Mouse (Mus musculus) heart, adult 11 months (tissue): Measurements from ENCODE around the gene Plcxd2.

ENCODE experiments used
- DNase-seq: peaks from one replicate; pipeline ENCODE4 v3.0.0; 2022

The Plcxd2 gene

GRCm38 (mm10) chr16:46010153-46010905 is at the start of gene Plcxd2:
Gene Plcxd2, minus strand, starts transcription at chr16:46010218.
- peak; percentile 100 for DNase-seq

GRCm38 (mm10) chr16:46046906-46047305 is 36.9 kb upstream of the Plcxd2 start:
- DNase-seq = no peak

- DNase-seq = no peak
Measured at GRCm38 (mm10) chr16:46036261-46036660, 26.2 kb upstream of the Plcxd2 start.

DNA sequence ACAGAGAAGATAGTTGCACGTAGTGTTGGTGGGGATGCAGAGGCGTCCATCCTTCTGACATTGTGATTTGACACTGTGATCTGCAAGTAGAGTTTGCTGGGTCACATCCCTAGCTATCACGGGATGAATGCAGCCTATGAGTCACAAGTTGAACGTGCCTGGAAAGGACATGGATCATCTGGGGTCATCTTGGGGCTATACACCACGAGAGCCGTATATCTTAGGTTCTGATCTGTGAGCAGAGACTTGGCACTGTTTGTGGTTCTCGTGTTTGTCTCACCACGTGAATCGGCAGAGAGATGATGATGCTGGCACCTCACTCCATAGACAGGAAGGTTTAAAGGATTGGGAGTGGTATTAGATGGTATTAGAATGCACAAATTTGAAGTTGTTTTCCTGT is 23.9 kb upstream of the Plcxd2 start:
- peak; percentile 78 for DNase-seq

DNA sequence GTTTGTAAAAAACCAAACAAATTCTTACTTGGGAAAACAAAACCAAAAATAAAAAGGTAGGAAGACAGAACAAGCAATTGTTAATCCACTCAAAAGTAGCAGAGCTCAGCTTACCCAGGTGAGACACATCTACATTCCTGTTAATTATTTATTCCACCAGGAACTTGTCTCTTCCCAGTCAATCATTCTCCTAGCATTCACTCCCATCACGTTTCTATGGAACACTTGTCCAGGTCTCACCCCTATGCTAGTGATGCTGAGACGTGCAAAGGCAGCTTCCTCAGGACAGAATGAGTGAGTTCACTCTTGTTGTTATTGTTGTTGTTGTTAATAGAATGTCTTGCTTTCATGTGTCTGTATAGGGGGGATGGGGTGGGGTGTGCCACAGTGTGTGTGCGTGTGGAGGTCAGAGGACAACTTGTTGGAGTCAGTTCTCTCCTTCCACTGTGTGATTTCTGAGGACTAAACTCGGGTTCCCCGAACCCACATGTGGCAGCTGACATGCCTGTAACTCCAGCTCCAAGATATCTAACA is 13.0 kb upstream of the Plcxd2 start:
- peak; percentile 30 for DNase-seq

DNA sequence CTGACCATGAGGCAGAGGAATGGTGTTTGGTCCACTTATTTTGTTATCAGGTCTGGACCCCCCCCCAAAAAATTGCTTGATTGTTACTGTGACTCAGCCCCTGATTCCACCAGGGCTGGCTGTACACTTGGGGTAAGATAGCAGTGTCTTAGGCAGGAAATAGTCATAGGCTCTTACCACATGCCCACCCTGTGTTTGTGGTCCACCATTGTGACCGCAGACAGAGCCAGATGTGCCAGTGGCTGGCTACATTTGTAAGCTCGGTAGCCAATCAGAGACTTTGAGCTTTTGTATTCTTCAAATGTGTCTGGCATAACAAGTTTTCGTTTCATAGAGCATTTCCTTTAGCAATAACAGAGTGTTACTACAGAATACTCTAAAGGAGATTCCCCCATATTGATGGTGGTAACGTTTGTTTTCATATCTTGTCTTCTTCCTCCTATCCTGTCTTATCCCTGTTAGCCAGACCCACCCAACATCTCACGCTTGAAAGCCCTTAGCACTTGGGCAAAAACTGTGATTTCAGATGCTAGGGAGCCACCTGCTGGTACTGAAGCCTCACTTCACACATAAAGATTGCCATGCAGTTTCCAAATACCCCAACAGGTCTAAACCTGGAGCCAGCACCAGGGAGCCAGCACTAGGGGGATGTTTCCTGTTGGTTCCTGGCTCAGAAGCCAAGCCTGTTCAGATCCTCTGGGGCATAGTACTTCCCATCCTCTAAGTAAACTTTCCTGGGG is 12.3 kb upstream of the Plcxd2 start:
- DNase-seq = peak; percentile 87

DNA sequence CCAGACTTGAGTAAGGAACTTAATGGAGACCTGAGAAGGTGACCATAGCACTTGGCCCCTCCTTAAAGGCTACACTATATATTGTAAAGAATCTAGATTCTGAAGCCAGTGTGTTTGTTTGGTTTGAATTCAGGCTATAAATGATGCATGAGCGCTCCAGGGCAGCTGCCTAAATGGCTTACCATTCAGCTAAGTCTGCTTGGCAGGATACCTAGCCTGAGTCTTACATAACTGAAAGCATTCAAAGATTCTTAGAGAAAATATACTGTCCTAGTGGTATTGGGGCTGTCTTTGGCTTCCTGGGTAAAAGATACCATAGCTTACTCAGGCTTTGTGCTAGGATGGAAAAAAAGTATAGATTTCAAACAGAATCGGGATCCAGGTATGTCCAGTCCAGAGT is 11.3 kb upstream of the Plcxd2 start:
- peak; percentile 22 for DNase-seq

GRCm38 (mm10) chr16:46020396-46020795 is 10.4 kb upstream of the Plcxd2 start:
- DNase-seq = no peak

GRCm38 (mm10) chr16:46019799-46020198 is 9.8 kb upstream of the Plcxd2 start:
- no peak for DNase-seq

- no peak for DNase-seq
Measured at GRCm38 (mm10) chr16:46019359-46019758, 9.3 kb upstream of the Plcxd2 start.

DNA sequence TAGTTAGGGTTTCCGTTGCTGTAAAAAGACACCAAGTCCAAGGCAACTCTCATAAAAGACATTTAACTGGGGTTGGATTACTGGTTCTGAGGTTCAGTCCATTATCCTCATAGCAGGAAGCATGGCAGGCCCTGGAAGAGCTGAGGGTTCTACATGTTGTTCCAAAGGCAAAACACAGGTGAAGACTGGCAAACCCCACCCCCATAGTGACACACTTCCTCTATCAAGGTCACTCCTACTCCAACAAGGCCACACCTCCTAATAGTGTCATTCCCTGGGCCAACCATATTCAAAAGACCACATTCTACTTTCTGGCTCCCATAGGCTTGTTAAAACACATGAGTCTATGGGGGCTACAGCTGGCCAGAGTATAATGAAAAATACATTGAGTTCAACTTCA is 1.7 kb upstream of the Plcxd2 start:
- DNase-seq = no peak

DNA sequence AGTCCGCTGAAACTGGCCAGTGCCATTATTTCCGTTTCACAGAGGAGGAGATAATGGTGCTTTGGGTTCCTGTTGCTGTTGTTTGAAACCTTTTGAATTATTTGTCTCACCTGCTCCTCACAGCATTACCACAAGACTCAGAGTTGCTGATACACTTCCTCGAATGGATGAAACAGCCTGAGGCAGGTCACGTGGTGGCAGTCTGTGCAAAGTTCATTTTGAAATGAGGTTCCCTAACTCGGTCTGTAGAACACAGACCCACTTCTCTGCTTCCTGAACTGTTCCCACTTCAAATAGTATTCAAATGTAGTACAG is 845 bp upstream of the Plcxd2 start:
- DNase-seq = no peak

GRCm38 (mm10) chr16:46009717-46010116 is 301 bp downstream of the Plcxd2 start:
- DNase-seq = peak; percentile 93

DNA sequence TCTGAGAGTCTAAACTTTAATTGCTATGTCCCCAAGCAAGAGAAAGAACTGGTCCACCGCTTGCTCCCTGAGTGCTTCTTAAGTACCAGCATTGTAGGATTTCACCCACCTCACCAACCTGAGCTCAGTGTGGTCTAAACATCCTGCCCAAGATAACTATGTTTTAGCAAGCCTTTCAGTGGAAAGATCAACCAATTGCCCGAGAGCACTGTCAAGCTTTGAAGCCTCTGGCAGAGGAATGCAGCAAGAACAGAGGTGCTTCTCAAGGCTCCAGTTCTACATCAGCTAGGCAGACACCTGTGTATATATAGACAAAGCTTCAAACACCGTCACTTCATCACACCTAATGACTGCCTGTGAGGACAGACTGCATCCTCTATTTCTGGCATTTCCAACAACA is 1.3 kb downstream of the Plcxd2 start:
- DNase-seq = no peak

DNA sequence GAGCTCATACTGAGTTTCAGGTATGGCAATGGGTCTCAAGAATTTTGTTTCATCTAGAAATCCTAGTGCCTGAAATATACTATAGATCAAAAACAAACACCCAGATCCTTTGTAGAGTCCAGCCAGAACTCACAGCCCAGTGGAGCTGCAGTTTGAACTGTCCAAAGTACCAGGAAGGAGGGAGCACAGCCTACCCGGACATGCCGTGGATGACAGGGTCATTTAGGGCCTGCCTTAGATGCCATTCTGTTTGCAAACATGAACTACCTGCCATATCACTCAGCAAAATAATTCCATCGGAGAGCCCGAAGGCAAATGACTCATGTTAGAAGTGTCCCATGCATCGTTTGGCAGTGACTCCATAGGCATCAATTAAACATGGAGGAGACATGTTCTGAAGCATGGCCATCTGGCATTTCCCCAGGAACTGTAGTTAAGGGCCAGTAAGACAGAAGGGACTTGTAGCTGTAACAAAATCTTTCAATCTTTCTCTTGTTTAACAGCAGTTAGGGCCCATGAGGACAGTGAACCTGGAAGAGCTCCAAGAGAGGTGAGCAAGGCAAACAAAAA is 1.9 kb downstream of the Plcxd2 start:
- peak; percentile 78 for DNase-seq

- DNase-seq = no peak
Measured at GRCm38 (mm10) chr16:46006261-46006660, 3.8 kb downstream of the Plcxd2 start.

DNA sequence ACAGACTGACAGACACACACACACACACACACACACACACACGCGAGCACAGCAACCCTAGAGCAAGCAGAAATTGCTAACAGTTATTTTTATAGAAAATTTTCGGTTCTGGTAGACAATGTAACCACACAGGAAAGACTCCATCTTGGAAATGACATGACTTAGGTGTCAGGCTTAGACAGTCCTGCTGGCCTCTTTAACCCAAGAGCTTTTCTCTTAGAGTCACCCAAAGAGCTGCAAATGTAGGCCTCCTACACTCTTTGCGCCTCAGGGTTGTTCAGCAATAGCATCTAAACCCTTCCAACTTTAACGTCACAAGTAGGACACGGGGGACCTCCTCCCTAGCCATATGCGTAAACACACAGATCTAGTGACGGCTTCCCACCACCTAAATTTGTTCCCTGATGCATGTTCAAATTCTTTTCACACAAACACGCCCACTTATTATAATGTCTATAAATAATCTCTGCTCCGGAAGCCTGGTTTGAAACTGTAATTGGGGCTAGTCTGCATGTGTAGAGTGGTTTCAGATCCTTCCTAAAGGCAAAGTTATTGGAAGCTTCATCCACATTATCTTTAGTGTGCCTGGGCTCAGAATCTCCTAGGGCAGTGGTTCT is 8.4 kb downstream of the Plcxd2 start:
- DNase-seq = no peak

DNA sequence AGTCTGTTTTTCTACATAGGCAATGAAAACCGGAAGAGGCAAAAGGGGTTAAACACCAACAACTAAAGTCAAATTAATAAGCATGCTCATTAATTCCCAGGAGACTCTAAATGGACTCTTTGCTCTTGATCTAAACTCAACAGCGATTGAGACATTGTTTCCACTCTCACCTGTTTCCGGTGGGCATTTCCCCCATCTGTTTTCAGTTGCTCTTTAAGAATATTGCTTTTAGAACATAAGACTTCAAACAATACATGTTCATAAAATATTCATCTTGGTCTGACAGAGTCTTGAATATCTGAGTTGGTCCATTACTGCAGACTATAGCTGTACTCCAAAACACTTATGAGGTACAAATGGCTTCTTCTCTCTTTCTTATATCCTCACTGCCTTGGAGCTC is 9.0 kb downstream of the Plcxd2 start:
- no peak for DNase-seq

- DNase-seq = peak; percentile 17
Measured at GRCm38 (mm10) chr16:45999374-46000191, 10.4 kb downstream of the Plcxd2 start.

GRCm38 (mm10) chr16:45998231-45998630 is 11.8 kb downstream of the Plcxd2 start:
- no peak for DNase-seq

GRCm38 (mm10) chr16:45990901-45991676 is 18.9 kb downstream of the Plcxd2 start:
- DNase-seq = no peak

GRCm38 (mm10) chr16:45986236-45986635 is 23.8 kb downstream of the Plcxd2 start:
- no peak for DNase-seq
